Mouse (Mus musculus): ENCODE results near the gene Schip1.

- no peak for TF ChIP-seq GATA1 (IDR thresholded peaks at IDR 0.05; ENCODE audit: low read length)
- TF ChIP-seq TAL1 (IDR thresholded peaks at IDR 0.05; ENCODE audit: low read length): no peak
These were observed 308.3 kb downstream of the Schip1 start for GRCm38 (mm10) chr3:68372925-68373324.
